Mouse (Mus musculus) intestine, postnatal 0 days (tissue): Measurements from ENCODE around the gene Arhgef3. TPM values are rescaled to one million over a fixed set of nuclear protein-coding genes. Genes with fewer than 3 reads are reported as not detected.

Experiments
- ATAC-seq: fragments of 200-750 bp; cut with Nextera tagmentation; 2 replicates; pipeline ENCODE4 v1.8.0; 2017; ENCODE audit warnings: mild to moderate bottlenecking, moderate TSS enrichment, moderate library complexity
- H3K27ac ChIP-seq: fragments of 300-500 bp; sonication (generic); 2 replicates; pipeline ENCODE4 v1.5.1; 2014; ENCODE audit warnings: mild to moderate bottlenecking, low read depth, low read length, moderate library complexity
- H3K27me3 ChIP-seq: fragments of 300-500 bp; sonication (generic); replicated peaks from 2 replicates; pipeline ENCODE4 v1.6.1; 2014; ENCODE audit warnings: low read length, mixed read lengths; ENCODE audit not compliant: control insufficient read depth, insufficient read depth
- H3K36me3 ChIP-seq: fragments of 300-500 bp; sonication (generic); 2 replicates; pipeline ENCODE4 v1.6.1; 2014; ENCODE audit warnings: mild to moderate bottlenecking, moderate library complexity; ENCODE audit not compliant: control insufficient read depth, insufficient read depth
- H3K4me1 ChIP-seq: fragments of 300-500 bp; sonication (generic); replicated peaks from 2 replicates; pipeline ENCODE4 v1.6.1; 2014; ENCODE audit warnings: antibody characterized with exemption, low read length, mixed read lengths; ENCODE audit not compliant: control insufficient read depth, insufficient read depth
- H3K4me2 ChIP-seq: fragments of 300-500 bp; sonication (generic); replicated peaks from 2 replicates; pipeline ENCODE4 v1.6.1; 2014; ENCODE audit warnings: low read depth, mild to moderate bottlenecking, moderate library complexity
- H3K4me3 ChIP-seq: fragments of 300-500 bp; sonication (generic); 2 replicates; pipeline ENCODE4 v1.5.1; 2014; ENCODE audit warnings: low read depth, low read length
- H3K9ac ChIP-seq: fragments of 300-500 bp; sonication (generic); 2 replicates; pipeline ENCODE4 v1.6.1; 2014; ENCODE audit warnings: mild to moderate bottlenecking, low read depth, low read length
- H3K9me3 ChIP-seq: fragments of 300-500 bp; sonication (generic); 2 replicates; pipeline ENCODE4 v1.6.1; 2016; ENCODE audit warnings: mixed run types; ENCODE audit not compliant: control insufficient read depth
- CTCF ChIP-seq: sonication (generic); IDR thresholded peaks from 2 replicates; pipeline ENCODE4 v1.5.1; 2016; ENCODE audit warnings: low read depth, mild to moderate bottlenecking, control low read depth, antibody characterized with exemption, moderate library complexity
- WGBS: fragments of 180-500 bp; shearing (Covaris S2); extraction: QIAGEN DNeasy Blood & Tissue Kit; methylation state at CpG from one replicate; pipeline ENCODE4 v1.1.7; 2014; 5-methylcytosine and 5-hydroxymethylcytosine counted together
- polyA plus RNA-seq: library from polyadenylated mRNA; unstranded; fragments of >200 nt; fragmentation: Nextera tagmentation; extraction: Ambion mirVana; gene quantifications from 2 replicates; pipeline ENCODE4 v1.2.1, GENCODE M21; 2015

The Arhgef3 gene
- polyA plus RNA-seq, 1 experiment from 2014 or later: 12.2 TPM

GRCm38 (mm10) chr14:27388616-27389015 lies 273.9 kb downstream of the Arhgef3 start:
- ATAC-seq: no peak
- Histone ChIP-seq H3K27ac (no peak overlapping the region), H3K9ac (no peak overlapping the region), H3K4me2 (no peak overlapping the region), H3K4me3 (no peak overlapping the region), H3K4me1 (no peaks in the 10 kb centered on the region), H3K9me3 (no peaks in the 10 kb centered on the region), H3K36me3 (no peaks in the 10 kb centered on the region), H3K27me3 (no peaks in the 10 kb centered on the region)
- no peak for TF ChIP-seq CTCF

- no peaks in the 10 kb centered on the region for H3K4me1 ChIP-seq
- H3K9ac ChIP-seq: no peak overlapping the region
These were observed 275.0 kb downstream of the Arhgef3 start for GRCm38 (mm10) chr14:27389722-27390121.

GRCm38 (mm10) chr14:27390663-27391062 lies 276.0 kb downstream of the Arhgef3 start:
- Histone ChIP-seq H3K4me1 (no peaks in the 10 kb centered on the region), H3K27me3 (no peaks in the 10 kb centered on the region), H3K4me2 (no peak overlapping the region), H3K9ac (no peak overlapping the region), H3K27ac (no peak overlapping the region), H3K36me3 (peaks cover 3% of the 10 kb centered on the region; the same call in 1 of the 2 replicates), H3K4me3 (no peak overlapping the region), H3K9me3 (no peaks in the 10 kb centered on the region)
- 80% methylated on average over 7 of the region's 7 CpGs for WGBS
- ATAC-seq: no peak
- TF ChIP-seq CTCF: no peak

More at GRCm38 (mm10) chr14:27389722-27390121, 275.0 kb downstream of the Arhgef3 start:
- 72% methylated on average over 2 of the region's 2 CpGs for WGBS
- Histone ChIP-seq H3K9me3 (no peaks in the 10 kb centered on the region), H3K27ac (no peak overlapping the region), H3K4me2 (no peak overlapping the region), H3K36me3 (no peaks in the 10 kb centered on the region), H3K4me3 (no peak overlapping the region), H3K27me3 (no peaks in the 10 kb centered on the region)
- ATAC-seq: no peak
- TF ChIP-seq CTCF: no peak

GRCm38 (mm10) chr14:27391776-27392308 lies 277.1 kb downstream of the Arhgef3 start:
- no peak overlapping the region for H3K4me3 ChIP-seq
- TF ChIP-seq CTCF: no peak
- no peaks in the 10 kb centered on the region for H3K27me3 ChIP-seq
- no peaks in the 10 kb centered on the region for H3K4me1 ChIP-seq
- no peaks in the 10 kb centered on the region for H3K9me3 ChIP-seq
- H3K36me3 ChIP-seq: peaks cover 3% of the 10 kb centered on the region; the same call in 1 of the 2 replicates
- no peak overlapping the region for H3K27ac ChIP-seq
- WGBS: 73% methylated on average over 9 of the region's 9 CpGs
- H3K9ac ChIP-seq: no peak overlapping the region
- no peak overlapping the region for H3K4me2 ChIP-seq
- ATAC-seq: no peak

GRCm38 (mm10) chr14:27392660-27393059 lies 278.0 kb downstream of the Arhgef3 start:
- 94% methylated on average over 2 of the region's 2 CpGs for WGBS
- no peak overlapping the region for H3K27ac ChIP-seq
- no peaks in the 10 kb centered on the region for H3K4me1 ChIP-seq
- H3K9me3 ChIP-seq: no peaks in the 10 kb centered on the region
- TF ChIP-seq CTCF: peak; percentile 44
- no peaks in the 10 kb centered on the region for H3K27me3 ChIP-seq
- no peak for ATAC-seq
- no peak overlapping the region for H3K9ac ChIP-seq
- no peak overlapping the region for H3K4me2 ChIP-seq
- no peak overlapping the region for H3K4me3 ChIP-seq
- H3K36me3 ChIP-seq: peaks cover 6% of the 10 kb centered on the region; the same call in 1 of the 2 replicates

GRCm38 (mm10) chr14:27393806-27394205 lies 279.1 kb downstream of the Arhgef3 start:
- no peak for ATAC-seq
- Histone ChIP-seq H3K4me1 (no peaks in the 10 kb centered on the region), H3K36me3 (peaks cover 11% of the 10 kb centered on the region; the same call in 1 of the 2 replicates), H3K4me2 (no peak overlapping the region), H3K27ac (no peak overlapping the region), H3K4me3 (no peak overlapping the region), H3K9me3 (no peaks in the 10 kb centered on the region), H3K9ac (no peak overlapping the region), H3K27me3 (no peaks in the 10 kb centered on the region)
- WGBS: 63% methylated on average over 10 of the region's 10 CpGs
- no peak for TF ChIP-seq CTCF

- Histone ChIP-seq H3K27me3 (no peaks in the 10 kb centered on the region), H3K4me1 (no peaks in the 10 kb centered on the region), H3K36me3 (peaks cover 24% of the 10 kb centered on the region; the same call in 1 of the 2 replicates), H3K4me2 (no peak overlapping the region), H3K9ac (no peak overlapping the region), H3K9me3 (no peaks in the 10 kb centered on the region), H3K4me3 (no peak overlapping the region), H3K27ac (no peak overlapping the region)
- WGBS: 61% methylated on average over 7 of the region's 7 CpGs
- ATAC-seq: no peak
- no peak for TF ChIP-seq CTCF
These were observed 281.7 kb downstream of the Arhgef3 start for GRCm38 (mm10) chr14:27396424-27396823.
